Comparison of ENCODE assay signal across 25 mouse cellular contexts in genomic region chr10:57095920-57096319, GRCm38 (mm10).
"Had no signal": no experiment of that assay in that cellular context is flagged by ENCODE, and none has a peak within 500 bp of the region (broad histone marks: within the 10 kb centered on the region; RNA-seq: fewer than 3 reads in every experiment).

No protein-coding gene starts in this region.

- H3K27me3 ChIP-seq: limb, embryonic 13.5 days; liver, embryonic 12.5 days; liver, embryonic 15.5 days; lung, embryonic 15.5 days; megakaryocyte, embryonic 14.5 days; midbrain, embryonic 13.5 days; neural tube, embryonic 13.5 days; stomach, embryonic 15.5 days had no signal

- H3K9ac ChIP-seq: limb, embryonic 13.5 days; liver, embryonic 12.5 days; liver, embryonic 15.5 days; lung, embryonic 15.5 days; midbrain, embryonic 13.5 days; neural tube, embryonic 13.5 days; stomach, embryonic 15.5 days had no signal

- ATAC-seq: liver, embryonic 12.5 days; midbrain, embryonic 13.5 days; midbrain, embryonic 16.5 days had no signal

- H3K27ac ChIP-seq: layer of hippocampus, adult 2 months; limb, embryonic 10.5 days; limb, embryonic 13.5 days; liver, embryonic 12.5 days; liver, embryonic 15.5 days; lung, embryonic 15.5 days; midbrain, embryonic 10.5 days; midbrain, embryonic 13.5 days; neural tube, embryonic 13.5 days; stomach, embryonic 15.5 days had no signal

- H3K4me1 ChIP-seq: limb, embryonic 10.5 days; limb, embryonic 13.5 days; liver, embryonic 12.5 days; liver, embryonic 15.5 days; lung, embryonic 15.5 days; megakaryocyte, embryonic 14.5 days; midbrain, embryonic 10.5 days; midbrain, embryonic 13.5 days; neural tube, embryonic 13.5 days; stomach, embryonic 15.5 days had no signal

- H3K4me3 ChIP-seq: layer of hippocampus, adult 2 months; limb, embryonic 10.5 days; limb, embryonic 13.5 days; liver, embryonic 12.5 days; liver, embryonic 15.5 days; lung, embryonic 15.5 days; megakaryocyte, embryonic 14.5 days; midbrain, embryonic 10.5 days; midbrain, embryonic 13.5 days; myocyte; neural tube, embryonic 13.5 days; stomach, embryonic 15.5 days had no signal

- H3K36me3 ChIP-seq: limb, embryonic 10.5 days; limb, embryonic 13.5 days; liver, embryonic 12.5 days; liver, embryonic 15.5 days; lung, embryonic 15.5 days; midbrain, embryonic 10.5 days; midbrain, embryonic 13.5 days; neural tube, embryonic 13.5 days; stomach, embryonic 15.5 days had no signal

- H3K9me3 ChIP-seq: limb, embryonic 10.5 days; limb, embryonic 13.5 days; liver, embryonic 12.5 days; liver, embryonic 15.5 days; lung, embryonic 15.5 days; midbrain, embryonic 10.5 days; midbrain, embryonic 13.5 days; neural tube, embryonic 13.5 days; stomach, embryonic 15.5 days had no signal

- DNase-seq: kidney, postnatal 14 days; kidney, postnatal 4 days; layer of hippocampus, adult 9-11 months; layer of hippocampus, postnatal 36 days; liver; lung, adult 18-20 months; lung, postnatal 10 days; lung, postnatal 36 days; retina, postnatal 1 day; right cerebral cortex, postnatal 25 days; spleen, adult 18-20 months; thymus, postnatal 36 days had no signal

- H3K4me2 ChIP-seq: limb, embryonic 13.5 days; liver, embryonic 12.5 days; liver, embryonic 15.5 days; lung, embryonic 15.5 days; midbrain, embryonic 13.5 days; neural tube, embryonic 13.5 days; stomach, embryonic 15.5 days had no signal
